Mouse (Mus musculus) olfactory bulb, adult 2 months (tissue): Measurements from ENCODE around the gene Tle3.

Source experiments
- CTCF ChIP-seq: fragments of 200-500 bp; IDR thresholded peaks from 2 replicates; pipeline ENCODE4 v1.5.1; 2012; ENCODE audit warnings: low read depth, mild to moderate bottlenecking, low read length, moderate library complexity; ENCODE audit not compliant: insufficient read depth
- POLR2A ChIP-seq: fragments of 200-500 bp; IDR thresholded peaks from 2 replicates; pipeline ENCODE4 v1.6.1; 2012; ENCODE audit warnings: mild to moderate bottlenecking, low read depth, low read length, moderate library complexity; ENCODE audit not compliant: insufficient read depth

- TF ChIP-seq CTCF: no peak
- TF ChIP-seq POLR2A: no peak
Measured at GRCm38 (mm10) chr9:61380258-61381062, 8.3 kb downstream of the Tle3 start.
